Mouse (Mus musculus): ENCODE measurements around the gene Ech1. TPM values are rescaled to one million over a fixed set of nuclear protein-coding genes. Genes with fewer than 3 reads are reported as not detected.

Ech1 gene
- polyA plus RNA-seq (2021; fragmentation: Nextera tagmentation): 166 and 175 TPM in 2 replicates
- long read RNA-seq, experiment 1, transcript Ech1-201 (10 exons, 1,267 nt): major isoform, 165 of 178 reads
- long read RNA-seq, experiment 1, partial matches to known transcripts: 9 of 178 reads
- long read RNA-seq, experiment 1, other reads (novel, unspliced or antisense): 4 of 178 reads
- long read RNA-seq, experiment 2, transcript Ech1-201 (10 exons, 1,267 nt): major isoform, 148 of 168 reads
- long read RNA-seq, experiment 2, partial matches to known transcripts: 2 of 168 reads
- long read RNA-seq, experiment 2, other reads (novel, unspliced or antisense): 16 of 168 reads

DNA sequence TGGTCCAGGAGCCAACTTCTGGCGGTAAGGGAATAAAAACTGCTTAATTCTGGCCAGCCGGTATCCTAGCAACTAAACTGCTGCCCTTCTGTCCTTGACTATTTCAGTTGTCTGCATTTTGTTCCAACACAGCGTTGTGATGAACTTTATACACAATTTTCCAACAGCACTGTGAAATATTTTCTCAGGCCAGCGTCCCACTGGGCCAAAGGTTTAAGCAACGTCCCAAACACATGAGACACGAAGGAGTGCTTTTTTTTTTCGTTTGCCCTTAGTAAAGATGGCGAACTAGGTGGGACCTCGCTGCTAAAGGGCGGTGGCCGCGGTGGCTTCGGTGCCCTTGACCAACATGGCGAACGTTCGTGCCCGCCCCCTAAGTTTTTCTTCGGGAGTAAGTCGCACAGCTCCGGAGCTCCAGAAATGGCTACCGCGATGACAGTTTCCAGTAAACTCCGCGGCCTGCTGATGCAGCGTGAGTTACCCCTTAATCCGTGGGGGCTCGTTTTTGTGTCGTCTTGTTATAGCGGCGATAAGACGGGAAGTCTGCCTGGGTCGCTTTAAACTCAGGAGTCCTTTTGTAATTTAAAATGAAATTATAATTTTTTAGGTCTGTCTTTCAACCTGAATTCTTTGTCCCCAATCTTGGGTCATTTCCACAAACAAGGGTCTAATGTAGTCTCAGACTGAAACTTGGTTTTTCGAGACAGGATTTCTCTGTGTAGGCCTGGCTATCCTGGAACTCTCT, at the start of gene Ech1:
Gene Ech1 (plus strand): TSS at position 277 of the 745 bp plus-strand sequence.

DNA sequence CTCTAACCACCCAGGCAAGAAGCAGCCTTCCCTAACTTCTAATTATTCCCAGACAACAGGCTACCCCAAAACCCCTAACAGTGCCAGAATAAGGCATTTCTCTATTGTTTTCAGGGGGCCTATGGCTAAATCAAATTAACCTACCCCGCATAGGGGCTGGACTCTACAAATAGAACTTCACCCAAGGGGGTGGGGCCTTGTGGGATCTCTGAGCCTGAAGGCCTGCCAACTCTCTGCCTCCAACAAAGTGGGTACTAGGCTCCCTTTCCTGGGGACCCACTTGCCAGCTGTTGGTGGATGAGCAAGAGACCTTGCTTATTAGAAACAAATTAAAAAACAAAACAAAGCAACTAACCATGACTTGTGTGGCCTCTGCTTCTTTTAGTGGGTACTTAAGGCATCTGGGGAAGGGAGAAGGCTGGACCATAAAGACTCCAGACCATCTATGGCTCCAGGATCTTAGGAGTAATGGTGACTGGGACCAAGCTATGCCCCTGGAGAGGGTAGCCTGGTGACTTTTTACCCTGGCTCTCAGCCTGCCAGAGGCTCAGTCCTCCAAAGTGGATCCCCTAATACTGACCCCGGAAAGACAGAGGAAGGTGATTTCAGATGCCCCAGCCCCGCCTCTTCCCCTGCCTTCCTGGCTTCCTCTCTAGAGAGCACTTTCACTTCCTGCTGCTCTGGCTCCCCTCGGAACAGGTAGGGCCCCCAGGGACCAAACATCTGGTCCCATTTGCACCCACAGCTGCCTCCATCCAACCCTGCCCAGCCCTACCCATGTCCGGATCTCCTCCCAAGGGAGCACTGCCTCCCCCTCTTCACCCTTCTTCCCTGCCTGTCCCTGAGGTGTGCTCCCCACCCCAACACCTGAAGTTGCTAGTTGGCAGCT, 36.5 kb upstream of the Ech1 start, which contains the start of gene Rinl:
Gene Rinl (plus strand): TSS at position 663 of the 889 bp plus-strand sequence.

DNA sequence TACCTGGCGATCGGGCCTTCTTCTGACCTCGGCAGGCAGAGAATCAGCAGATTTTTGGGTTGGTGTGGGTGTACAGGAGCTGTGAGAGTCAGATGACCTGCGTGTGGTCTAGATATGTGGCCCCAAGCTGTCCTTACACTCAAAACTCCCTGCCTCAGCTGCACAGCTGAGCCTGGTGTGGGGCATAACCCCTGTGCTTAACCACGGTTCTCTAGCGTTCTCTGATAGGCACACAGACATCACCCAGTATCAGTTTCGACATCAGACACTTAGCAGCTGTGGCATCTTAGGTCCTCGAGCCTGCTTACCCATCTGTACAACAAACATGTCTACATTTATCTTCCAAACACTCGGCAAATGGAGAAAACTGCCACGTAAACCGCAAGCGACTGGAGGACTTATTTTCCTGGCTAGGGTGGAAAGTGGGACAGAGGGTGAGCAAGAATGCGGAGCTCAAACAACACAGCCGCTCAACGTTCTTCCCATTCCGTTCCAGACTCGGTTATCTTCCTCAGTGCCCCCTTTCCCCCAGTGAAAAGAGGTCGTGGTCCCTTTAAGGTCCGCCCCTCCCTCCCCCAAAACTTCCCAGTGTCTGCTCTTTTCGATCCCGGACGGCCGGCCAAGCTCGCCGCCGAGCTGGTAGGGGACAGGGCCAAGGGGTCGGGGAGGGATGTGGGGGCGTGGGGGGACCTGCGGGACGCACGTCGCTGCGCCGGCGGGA, 16.6 kb upstream of the Ech1 start, which contains the start of gene Hnrnpl:
Gene Hnrnpl (plus strand): TSS at position 321 of the 721 bp plus-strand sequence.

DNA sequence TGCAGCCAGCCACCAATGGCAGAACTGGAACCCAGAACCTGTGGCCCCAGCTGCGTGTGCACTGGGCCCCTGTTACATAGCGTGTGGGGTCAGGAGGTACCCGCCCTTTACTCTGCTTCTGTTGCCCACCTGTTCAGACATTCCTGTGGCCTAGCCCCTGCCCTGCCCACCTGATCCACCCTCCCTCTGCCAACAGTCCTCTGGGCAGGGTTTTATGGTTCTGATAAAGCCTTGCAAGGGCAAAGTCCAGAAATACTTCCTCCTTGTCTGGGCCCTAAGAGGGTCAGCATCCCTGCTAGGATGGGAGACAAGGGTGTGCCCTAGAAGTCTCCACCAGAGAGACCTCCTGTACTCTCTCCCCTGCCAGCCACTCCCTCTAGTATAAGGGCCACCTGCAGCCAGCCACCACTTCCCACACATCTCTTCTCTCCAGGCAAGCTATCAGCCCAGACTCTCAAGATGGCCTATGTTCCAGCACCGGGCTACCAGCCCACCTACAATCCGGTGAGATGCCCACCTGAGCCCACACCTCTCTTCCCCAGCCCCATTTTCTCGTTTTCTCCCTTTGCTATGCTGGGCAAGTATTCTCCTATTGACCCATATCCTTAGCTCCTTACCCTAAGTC, 8.8 kb downstream of the Ech1 start, which contains the start of gene Lgals4:
Gene Lgals4 (plus strand): TSS at position 132 of the 625 bp plus-strand sequence.

DNA sequence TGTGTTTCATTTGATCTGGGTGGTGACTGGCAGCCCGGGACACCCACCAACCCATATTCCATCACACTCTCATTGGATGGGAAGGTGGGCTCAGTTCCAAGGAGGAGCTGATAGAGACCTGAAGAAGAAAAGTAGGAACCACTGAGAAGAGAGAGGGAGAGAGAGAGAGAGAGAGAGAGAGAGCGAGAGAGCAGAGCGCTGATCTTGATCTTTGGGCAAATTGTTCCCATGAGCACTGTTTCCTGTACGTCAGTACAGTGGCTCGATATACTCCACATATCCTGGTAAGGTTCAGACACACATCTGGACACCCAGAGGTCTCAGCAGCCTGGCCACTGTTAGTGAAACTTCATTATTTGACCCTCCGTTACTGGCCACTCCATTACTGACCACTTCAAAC, 38.5 kb downstream of the Ech1 start, which contains the start of gene Lgals7:
Gene Lgals7 (plus strand): TSS at position 314 of the 400 bp plus-strand sequence.

DNA sequence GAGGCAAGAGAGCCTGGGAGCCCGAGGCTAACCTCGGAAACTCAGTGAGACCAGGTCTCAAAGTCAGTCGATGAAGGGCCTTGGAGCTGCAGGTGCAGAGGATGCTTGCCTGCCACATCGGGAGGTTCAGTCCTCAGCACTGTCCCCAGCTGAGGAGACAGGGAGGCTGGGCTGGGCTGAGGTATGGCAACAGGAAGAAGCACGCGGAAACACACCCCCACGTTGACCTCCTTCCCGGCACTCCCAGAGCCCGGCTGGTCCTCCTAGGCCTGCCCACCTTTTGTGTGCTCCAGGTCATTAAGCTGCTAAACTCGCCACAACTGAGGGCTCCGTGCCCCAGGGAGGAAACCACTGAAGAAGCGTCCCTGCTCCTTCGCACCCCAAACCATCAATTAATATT, 56.2 kb downstream of the Ech1 start, which contains the start of gene Capn12:
Gene Capn12 (plus strand): TSS at position 224 of the 400 bp plus-strand sequence.

Other genes starting within 250 kb of the Ech1 start
- 9.2 and 10.0 TPM in 2 replicates for gene Samd4b, start 227.1 kb upstream of the Ech1 start, polyA plus RNA-seq (2021; fragmentation: Nextera tagmentation)
- 6.1 and 6.2 TPM in 2 replicates for gene Pak4, start 227.0 kb upstream of the Ech1 start, polyA plus RNA-seq (2021; fragmentation: Nextera tagmentation)
- 1.0 and 1.2 TPM in 2 replicates for gene Acp7, start 193.9 kb upstream of the Ech1 start, polyA plus RNA-seq (2021; fragmentation: Nextera tagmentation)
- gene Fbxo27, start 132.4 kb upstream of the Ech1 start, polyA plus RNA-seq (2021; fragmentation: Nextera tagmentation): 11.9 and 13.0 TPM in 2 replicates
- gene Fbxo17, start 108.4 kb upstream of the Ech1 start, polyA plus RNA-seq (2021; fragmentation: Nextera tagmentation): 2.4 and 2.6 TPM in 2 replicates
- 263 and 268 TPM in 2 replicates for gene Mrps12, start 83.4 kb upstream of the Ech1 start, polyA plus RNA-seq (2021; fragmentation: Nextera tagmentation)
- gene Sars2, start 83.2 kb upstream of the Ech1 start, polyA plus RNA-seq (2021; fragmentation: Nextera tagmentation): 11.6 and 13.2 TPM in 2 replicates
- 0.69 and 1.0 TPM in 2 replicates for gene Ccer2, start 69.0 kb upstream of the Ech1 start, polyA plus RNA-seq (2021; fragmentation: Nextera tagmentation)
- gene Sirt2, start 58.5 kb upstream of the Ech1 start, polyA plus RNA-seq (2021; fragmentation: Nextera tagmentation): 156 and 178 TPM in 2 replicates
- 53.0 and 54.7 TPM in 2 replicates for gene Nfkbib, start 57.7 kb upstream of the Ech1 start, polyA plus RNA-seq (2021; fragmentation: Nextera tagmentation)
- gene Rinl, start 36.2 kb upstream of the Ech1 start, polyA plus RNA-seq (2021; fragmentation: Nextera tagmentation): 2.7 and 3.0 TPM in 2 replicates
- 59.9 and 81.2 TPM in 2 replicates for gene Hnrnpl, start 16.7 kb upstream of the Ech1 start, polyA plus RNA-seq (2021; fragmentation: Nextera tagmentation)
- 0.19 and 0.28 TPM in 2 replicates for gene Lgals4, start 8.6 kb downstream of the Ech1 start, polyA plus RNA-seq (2021; fragmentation: Nextera tagmentation)
- 0.39 TPM in 1 of 2 replicates, not detected in the other for gene Lgals7, start 38.6 kb downstream of the Ech1 start, polyA plus RNA-seq (2021; fragmentation: Nextera tagmentation)
- 0.29 and 0.36 TPM in 2 replicates for gene Capn12, start 56.2 kb downstream of the Ech1 start, polyA plus RNA-seq (2021; fragmentation: Nextera tagmentation)
- 90.7 and 101 TPM in 2 replicates for gene Actn4, start 137.1 kb downstream of the Ech1 start, polyA plus RNA-seq (2021; fragmentation: Nextera tagmentation)
- gene Eif3k, start 156.6 kb downstream of the Ech1 start, polyA plus RNA-seq (2021; fragmentation: Nextera tagmentation): 580 and 617 TPM in 2 replicates
- 0.26 and 0.45 TPM in 2 replicates for gene Map4k1, start 156.8 kb downstream of the Ech1 start, polyA plus RNA-seq (2021; fragmentation: Nextera tagmentation)

All from layer of hippocampus, adult 6 months (tissue).